Mouse (Mus musculus): Measurements from ENCODE around the gene Stk19.
"Not testable (repeated sequence)": the region's sequence is repeated elsewhere in the genome, so short reads cannot be mapped to it uniquely, and the experiment has no call there.

Stk19 gene

DNA sequence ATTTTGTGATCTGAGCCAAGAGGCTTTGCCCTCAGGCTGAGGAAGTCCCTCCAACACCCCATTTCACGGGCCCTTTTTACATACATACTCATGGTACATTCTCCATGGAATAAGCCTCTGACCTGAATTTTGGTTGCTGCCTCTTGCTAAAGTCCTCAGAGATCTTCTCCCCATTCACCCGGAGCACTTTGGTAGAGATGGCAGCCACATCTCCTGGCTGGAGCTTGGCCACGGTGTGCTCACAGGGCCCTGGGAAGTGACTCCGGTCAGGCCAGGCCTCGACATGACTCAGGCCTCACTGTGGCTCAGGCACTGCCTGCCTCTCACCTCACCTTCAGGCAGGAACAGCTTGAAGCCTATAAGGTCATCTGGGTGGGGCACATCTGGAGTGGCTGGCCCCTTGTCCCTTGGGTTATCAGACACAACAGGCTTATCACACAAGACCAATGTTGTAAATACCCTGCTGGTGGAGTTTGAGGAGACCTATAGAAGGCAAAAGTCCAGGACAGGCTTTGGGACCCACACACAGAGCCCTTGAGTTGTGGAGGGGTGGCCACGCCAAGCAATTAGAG, 4.1 kb upstream of the Stk19 start:
- no peak for DNase-seq (ENCODE audit: low spot score in 2 of 2)

GRCm38 (mm10) chr17:34838785-34839184, 2.0 kb upstream of the Stk19 start:
- no peak for DNase-seq (ENCODE audit: low spot score in 2 of 2)

GRCm38 (mm10) chr17:34837464-34838324, 949 bp upstream of the Stk19 start:
- peak in 1 of 2 experiments; percentile 47 for DNase-seq (ENCODE audit: low spot score in 2 of 2)

DNA sequence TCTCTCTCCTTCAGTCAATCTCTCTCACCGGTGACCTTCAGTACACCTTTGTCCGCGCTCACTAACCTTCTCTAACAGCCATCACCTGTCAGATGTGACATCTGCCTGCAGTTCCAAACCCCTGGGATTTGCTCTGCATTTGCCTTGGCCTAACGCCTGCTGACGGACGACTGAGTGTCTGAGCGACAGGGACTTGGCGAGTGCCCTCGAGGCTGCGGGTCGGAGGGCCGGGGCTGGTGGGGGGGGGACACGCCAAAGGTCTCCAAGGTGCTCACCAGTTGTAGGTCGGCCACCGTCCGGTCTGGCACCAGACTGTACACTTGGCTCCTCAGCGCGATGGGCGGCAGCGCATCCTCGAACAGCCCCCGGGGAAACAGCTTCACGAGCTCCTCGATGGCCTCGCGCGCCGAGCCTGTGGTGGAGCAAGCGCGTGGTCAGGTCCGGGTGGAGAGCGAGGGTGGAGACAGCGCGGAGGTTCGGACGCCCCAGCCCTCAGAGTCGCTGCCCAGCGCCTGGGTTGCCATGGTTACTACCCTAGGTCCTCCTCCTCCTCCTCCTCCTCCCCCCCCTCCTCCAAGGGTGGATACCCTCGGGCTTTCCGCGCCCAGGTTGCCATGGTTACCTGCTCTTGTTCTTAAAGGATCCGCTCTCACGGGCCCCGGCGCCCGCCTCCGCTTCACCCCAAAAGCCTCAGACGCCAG, 440 bp downstream of the Stk19 start:
- no peak for DNase-seq (ENCODE audit: low spot score in 2 of 2)

GRCm38 (mm10) chr17:34830776-34831175, 6.0 kb downstream of the Stk19 start:
- DNase-seq (ENCODE audit: low spot score in 2 of 2): not testable (repeated sequence)

GRCm38 (mm10) chr17:34814818-34815370, 21.9 kb downstream of the Stk19 start:
- no peak for DNase-seq (ENCODE audit: low spot score in 2 of 2)

DNA sequence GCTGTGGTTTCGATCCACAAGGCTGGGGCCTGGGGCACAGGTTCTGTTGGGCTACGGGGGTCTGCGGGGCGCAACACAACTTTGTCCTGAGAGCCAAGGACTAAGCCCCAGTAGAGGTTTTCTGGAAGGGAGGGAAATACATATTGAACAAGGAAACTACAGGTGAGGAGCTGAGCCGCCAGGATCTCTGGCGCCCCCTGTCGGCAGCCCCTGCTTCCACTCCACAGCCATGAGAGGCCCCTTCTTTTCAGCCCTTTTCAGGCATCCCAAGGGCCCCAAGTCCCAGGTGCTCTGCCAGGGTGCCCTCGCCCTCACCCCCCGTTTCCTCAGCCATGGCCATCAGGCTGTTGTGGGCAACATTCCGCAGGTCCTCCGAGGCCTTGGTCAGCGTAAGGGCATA, 23.0 kb downstream of the Stk19 start:
- DNase-seq (ENCODE audit: low spot score in 2 of 2): not testable (repeated sequence)

- DNase-seq (ENCODE audit: low spot score in 2 of 2): no peak
Observed at GRCm38 (mm10) chr17:34811275-34811674, 25.5 kb downstream of the Stk19 start.

DNA sequence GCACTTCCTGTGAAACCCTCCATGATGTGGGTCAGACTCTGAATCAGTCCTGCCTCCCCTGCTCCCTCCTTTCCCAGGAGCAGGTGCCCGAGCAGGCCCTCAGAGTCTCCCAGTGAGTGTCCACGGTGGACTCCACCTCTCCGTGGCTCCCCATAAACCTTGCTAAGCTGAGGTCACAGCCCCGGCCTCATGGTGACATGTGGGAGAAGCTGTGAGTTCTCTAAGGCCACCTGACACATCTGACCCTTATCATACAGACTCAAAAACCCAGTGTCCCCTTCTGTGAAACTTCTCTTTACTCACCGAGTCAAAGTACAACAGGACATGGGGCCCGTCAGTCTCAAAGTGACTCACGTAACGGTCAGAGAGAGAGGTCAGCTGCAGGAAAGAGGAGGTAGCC, 25.9 kb downstream of the Stk19 start:
- not testable (repeated sequence) for DNase-seq (ENCODE audit: low spot score in 2 of 2)

DNA sequence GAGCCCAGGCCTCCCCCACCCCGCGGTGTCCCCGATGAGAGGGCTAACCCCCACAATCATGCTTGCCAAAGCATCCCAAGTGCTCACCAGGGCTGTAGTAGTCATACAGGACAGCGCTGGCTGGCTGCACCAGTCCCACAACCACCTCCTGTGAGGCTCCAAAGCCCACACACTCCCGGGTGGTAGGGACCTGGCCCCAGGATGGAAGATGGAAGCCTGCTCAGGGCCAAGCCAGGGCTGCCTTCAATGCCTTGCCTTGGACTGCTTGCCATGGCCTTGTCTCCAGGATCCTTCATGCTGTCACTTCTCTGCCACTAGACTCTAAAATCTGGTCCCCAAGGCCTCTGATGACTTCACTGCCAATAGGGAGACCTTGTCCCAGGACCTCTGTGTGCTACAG, 26.3 kb downstream of the Stk19 start:
- not testable (repeated sequence) for DNase-seq (ENCODE audit: low spot score in 2 of 2)

DNA sequence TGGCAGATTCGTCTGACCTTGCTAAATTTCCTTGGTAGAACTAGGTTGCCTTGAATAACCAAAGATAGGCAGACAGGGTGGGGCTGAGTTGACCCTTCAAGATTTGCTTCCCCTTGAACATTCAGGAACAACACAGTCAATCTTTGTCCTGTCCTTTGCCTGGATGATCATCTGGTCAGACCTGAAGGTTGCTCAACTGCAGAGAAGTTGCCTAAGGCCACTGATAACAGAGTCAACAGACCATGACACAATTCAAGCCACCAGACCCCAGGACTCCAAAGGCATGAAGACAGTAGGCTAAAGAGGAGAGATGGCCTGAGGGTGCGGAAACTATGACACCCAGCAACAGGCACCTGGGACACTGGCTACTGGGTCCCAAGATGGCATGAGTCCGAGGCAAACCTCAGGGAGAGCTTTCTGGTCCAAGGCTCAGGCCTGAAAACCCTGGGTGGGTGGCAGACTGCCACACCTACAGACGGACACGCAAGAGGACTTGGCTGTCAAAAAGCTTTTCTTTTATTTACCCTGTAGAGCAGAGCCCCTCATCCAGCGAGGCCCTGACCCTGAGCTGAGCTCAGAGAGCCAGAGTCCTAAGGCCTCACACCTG, 28.0 kb downstream of the Stk19 start:
- no peak for DNase-seq (ENCODE audit: low spot score in 2 of 2)

DNA sequence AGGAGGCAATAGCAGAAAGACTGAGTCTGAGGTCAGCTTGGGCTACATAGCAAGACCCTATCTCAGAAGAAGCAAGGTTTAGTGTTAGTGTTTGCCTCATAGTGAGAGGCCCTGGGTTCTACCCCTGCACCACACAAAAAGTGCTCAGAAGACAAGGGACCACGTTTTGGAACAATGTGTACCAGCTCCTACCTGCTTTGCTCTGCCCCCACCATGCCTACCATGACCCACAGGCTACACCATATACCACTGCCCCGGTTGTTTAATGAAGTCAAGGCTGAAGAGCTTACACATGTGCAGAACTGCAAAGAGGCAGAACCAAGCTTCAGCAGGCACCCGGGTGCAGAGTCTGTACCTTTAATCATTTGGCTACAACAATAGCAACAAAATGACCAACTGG, 29.6 kb downstream of the Stk19 start:
- no peak for DNase-seq (ENCODE audit: low spot score in 2 of 2)

GRCm38 (mm10) chr17:34804871-34805562, 31.7 kb downstream of the Stk19 start:
- no peak for DNase-seq (ENCODE audit: low spot score in 2 of 2)

- not testable (repeated sequence) for DNase-seq (ENCODE audit: low spot score in 2 of 2)
Observed at GRCm38 (mm10) chr17:34804301-34804700, 32.4 kb downstream of the Stk19 start, which contains the start of gene Cyp21a1. TSS of gene Cyp21a1 (minus strand) at chr17:34804561.

DNA sequence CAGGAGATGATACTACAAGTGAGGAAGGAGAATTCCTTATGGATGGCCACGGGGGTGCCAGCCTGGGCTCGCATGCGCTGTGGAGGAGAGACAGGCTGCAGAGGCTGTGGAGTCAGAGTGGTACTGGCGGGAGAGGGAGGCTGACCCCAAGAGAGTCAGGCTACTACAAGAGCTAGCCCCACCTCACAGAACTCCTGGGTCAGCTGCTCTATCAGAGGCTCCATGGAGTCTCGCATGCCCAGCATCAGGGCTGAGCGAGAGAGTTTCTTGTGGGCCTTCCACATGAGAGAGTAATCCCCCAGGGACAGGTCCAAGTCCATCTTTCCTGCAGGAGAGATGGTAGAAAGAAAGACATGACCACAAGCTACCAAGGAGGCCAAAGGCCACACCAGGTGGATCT, 33.4 kb downstream of the Stk19 start:
- DNase-seq (ENCODE audit: low spot score in 2 of 2): not testable (repeated sequence)

DNA sequence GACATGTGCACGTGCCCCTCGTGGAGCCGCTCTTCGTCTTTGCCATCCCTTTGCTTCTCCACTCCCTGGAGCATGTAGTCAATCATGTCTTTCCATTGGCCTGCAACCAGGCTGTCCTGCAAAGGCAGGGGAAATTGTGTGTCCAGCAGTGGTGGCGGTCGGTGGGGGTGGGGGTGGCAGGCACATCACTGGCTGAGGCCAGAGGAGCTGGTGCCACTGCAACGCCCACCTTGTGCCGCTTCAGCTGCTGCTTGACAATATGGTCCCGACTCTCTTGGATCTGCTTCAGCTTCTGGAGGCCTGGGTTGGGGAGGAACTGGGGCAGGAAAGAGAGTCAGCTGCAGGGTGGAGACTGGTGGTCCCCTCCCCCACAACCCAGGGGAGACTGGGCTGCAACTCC, 34.0 kb downstream of the Stk19 start:
- DNase-seq (ENCODE audit: low spot score in 2 of 2): not testable (repeated sequence)

GRCm38 (mm10) chr17:34800781-34801305, 35.9 kb downstream of the Stk19 start:
- not testable (repeated sequence) for DNase-seq (ENCODE audit: low spot score in 2 of 2)

GRCm38 (mm10) chr17:34799531-34799925, 37.2 kb downstream of the Stk19 start:
- DNase-seq (ENCODE audit: low spot score in 2 of 2): no peak

GRCm38 (mm10) chr17:34798866-34799530, 37.7 kb downstream of the Stk19 start:
- DNase-seq (ENCODE audit: low spot score in 2 of 2): no peak

DNA sequence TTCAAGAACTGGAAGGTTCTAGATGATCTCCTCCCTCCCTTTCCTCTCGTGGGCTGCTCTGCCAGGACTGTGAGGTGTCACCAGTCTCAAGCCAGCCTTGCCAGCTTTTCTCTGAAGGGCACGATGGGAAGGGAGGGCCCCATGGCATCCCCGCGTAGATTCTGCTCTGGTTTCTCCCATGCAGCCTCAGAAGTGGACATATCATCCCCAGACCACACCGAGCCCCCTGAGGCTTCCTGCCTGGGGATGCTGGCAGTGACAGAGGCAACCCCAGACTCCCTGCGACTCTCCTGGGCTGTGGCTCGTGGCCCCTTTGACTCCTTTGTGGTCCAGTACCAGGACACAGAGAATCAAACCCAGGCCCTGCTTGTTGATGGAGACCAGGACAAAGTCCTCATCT, 38.7 kb downstream of the Stk19 start:
- DNase-seq (ENCODE audit: low spot score in 2 of 2): not testable (repeated sequence)

Data from right cerebral cortex, postnatal 10 days (tissue).